In genomic region chr8:111733581-111734243, GRCm38 (mm10) we compare ENCODE assay signal across 8 mouse cellular contexts. TPM values are rescaled to one million over a fixed set of nuclear protein-coding genes. Genes with fewer than 3 reads are reported as not detected.
A peak's percentile ranks its signal among the peaks of the same experiment; 100 is the strongest.
DNase-seq lines count a peak whose midpoint lies in the region; ATAC-seq and TF ChIP-seq lines count a peak whose summit lies in the region.

No protein-coding gene starts in this region.

- TF ChIP-seq POLR2A in spleen, adult 2 months (IDR thresholded peaks at IDR 0.05; ENCODE audit: low read depth, low read length): no peak

- 0 out of 2 replicates have a peak, but pooled peaks cover 6% of the 10 kb centered on the region for H3K36me3 ChIP-seq in forebrain, embryonic 10.5 days (replicated peaks)
- no peaks in the 10 kb centered on the region for H3K36me3 ChIP-seq in forebrain, embryonic 15.5 days
- no peaks in the 10 kb centered on the region for H3K36me3 ChIP-seq in spleen, adult 2 months (ENCODE audit: control insufficient read depth, insufficient read depth, low read length)

- peak overlapping the region; percentile 91 for H3K27ac ChIP-seq in forebrain, embryonic 10.5 days
- no peak overlapping the region for H3K27ac ChIP-seq in forebrain, embryonic 15.5 days (replicated peaks)
- H3K27ac ChIP-seq in spleen, adult 2 months (ENCODE audit: insufficient read depth, low read length): peak overlapping the region; percentile 35; the same call in 1 of the 2 replicates

- peak; percentile 52 for DNase-seq in forebrain, embryonic 10.5 days (ENCODE audit: extremely low spot score, low spot score)
- DNase-seq in spleen, adult 2 months (ENCODE audit: low read depth in 1 of 2, low spot score in 2 of 2): no peak
- DNase-seq in spleen, postnatal 14 days (ENCODE audit: low spot score in 2 of 2): no peak
- peak; percentile 62 for DNase-seq in kidney, adult 11 months
- DNase-seq in neural tube, embryonic 10.5 days (ENCODE audit: extremely low spot score, low spot score): peak; percentile 53
- no peak for DNase-seq in layer of hippocampus, adult 9-11 months
- no peak for DNase-seq in urinary bladder, postnatal 36 days (ENCODE audit: low spot score in 2 of 2)

- peaks cover 91% of the 10 kb centered on the region for H3K4me1 ChIP-seq in forebrain, embryonic 10.5 days
- H3K4me1 ChIP-seq in forebrain, embryonic 15.5 days: peaks cover 87% of the 10 kb centered on the region
- H3K4me1 ChIP-seq in spleen, adult 2 months (ENCODE audit: control insufficient read depth, insufficient read depth, insufficient read length): peaks cover 6% of the 10 kb centered on the region; the same call in 1 of the 2 replicates

- no peak for ATAC-seq in forebrain, embryonic 15.5 days (replicated peaks)

- peak overlapping the region; percentile 85 for H3K4me3 ChIP-seq in forebrain, embryonic 10.5 days
- no peak overlapping the region for H3K4me3 ChIP-seq in forebrain, embryonic 15.5 days
- H3K4me3 ChIP-seq in spleen, adult 2 months (ENCODE audit: extremely low read depth, insufficient read depth, insufficient read length): no peak overlapping the region

- WGBS in forebrain, embryonic 10.5 days: 5% methylated on average over 5 of the region's 5 CpGs
- 13% methylated on average over 5 of the region's 5 CpGs for WGBS in forebrain, embryonic 15.5 days
- 28% methylated on average over 5 of the region's 5 CpGs for WGBS in spleen, adult 2 months

- no peaks in the 10 kb centered on the region for H3K27me3 ChIP-seq in forebrain, embryonic 10.5 days (ENCODE audit: poor library complexity, severe bottlenecking)
- H3K27me3 ChIP-seq in forebrain, embryonic 15.5 days: no peaks in the 10 kb centered on the region
- peaks cover 16% of the 10 kb centered on the region for H3K27me3 ChIP-seq in spleen, adult 2 months (ENCODE audit: control insufficient read depth, insufficient read depth, low read length)

- no peak overlapping the region for H3K4me2 ChIP-seq in forebrain, embryonic 15.5 days (replicated peaks)

- H3K9ac ChIP-seq in forebrain, embryonic 15.5 days (replicated peaks): no peak overlapping the region

- H3K9me3 ChIP-seq in forebrain, embryonic 10.5 days: no peaks in the 10 kb centered on the region
- H3K9me3 ChIP-seq in forebrain, embryonic 15.5 days: no peaks in the 10 kb centered on the region

- no peak for TF ChIP-seq CTCF in spleen, adult 2 months (IDR thresholded peaks at IDR 0.05; ENCODE audit: extremely low read depth, insufficient read depth, insufficient read length, insufficient replicate concordance)

RNA-seq across cellular contexts. Expression of gene Bcar1, which starts 9.9 kb away (rescaled TPM):
- polyA plus RNA-seq in forebrain, embryonic 10.5 days (2016; fragmentation: Nextera tagmentation; extraction: Ambion mirVana): 46.6 and 49.9 TPM in 2 replicates
- polyA plus RNA-seq in forebrain, embryonic 15.5 days (2015; fragmentation: Nextera tagmentation; extraction: Ambion mirVana): 51.8 and 55.1 TPM in 2 replicates
- polyA plus RNA-seq in spleen, adult 2 months (2012; rRNA removed): 20.4 and 25.1 TPM in 2 replicates

RNA-seq across cellular contexts. Expression of gene Ctrb1, which starts 42.9 kb away (rescaled TPM):
- polyA plus RNA-seq in forebrain, embryonic 10.5 days (2016; fragmentation: Nextera tagmentation; extraction: Ambion mirVana): not detected in 2 replicates
- polyA plus RNA-seq in forebrain, embryonic 15.5 days (2015; fragmentation: Nextera tagmentation; extraction: Ambion mirVana): not detected in 2 replicates
- 23,675 and 41,549 TPM in 2 replicates for polyA plus RNA-seq in spleen, adult 2 months (2012; rRNA removed)

Comparison
In these comparisons a context has a peak if more than half of its experiments do, and no peak if none do; other contexts are left out.
1. DNase-seq: peak in forebrain, embryonic 10.5 days (single experiment), kidney, adult 11 months (single experiment) and neural tube, embryonic 10.5 days (single experiment); none in spleen, adult 2 months (0 of 2), spleen, postnatal 14 days (0 of 2), layer of hippocampus, adult 9-11 months (single experiment) and urinary bladder, postnatal 36 days (0 of 2).
2. RNA of gene Ctrb1, which starts 42.9 kb away (polyA plus RNA-seq): 23,675 to 41,549 TPM in spleen, adult 2 months; not detected in forebrain, embryonic 15.5 days and not detected in forebrain, embryonic 10.5 days; every median in the first group is over 1,000 times any median in the second.